Mouse (Mus musculus) large intestine, adult 2 months (tissue): ENCODE results near the gene Tnfsf14. TPM values are rescaled to one million over a fixed set of nuclear protein-coding genes. Genes with fewer than 3 reads are reported as not detected.

Source experiments
- DNase-seq: peaks from one replicate; pipeline ENCODE4 v3.0.0-alpha.2; 2012; ENCODE audit warnings: low read depth, low spot score
- WGBS: fragments of 180-500 bp; shearing (Covaris S2); methylation state at CpG from one replicate; pipeline ENCODE4 v1.1.7; 2018; 5-methylcytosine and 5-hydroxymethylcytosine counted together
- polyA plus RNA-seq: library from polyadenylated mRNA; depleted of rRNA; stranded (reverse); fragments of >200 nt; gene quantifications from 2 replicates; pipeline ENCODE4 v1.2.3, GENCODE M21; 2012; rRNA removed

Tnfsf14 gene
- polyA plus RNA-seq, 1 experiment = 0.92 TPM

DNA sequence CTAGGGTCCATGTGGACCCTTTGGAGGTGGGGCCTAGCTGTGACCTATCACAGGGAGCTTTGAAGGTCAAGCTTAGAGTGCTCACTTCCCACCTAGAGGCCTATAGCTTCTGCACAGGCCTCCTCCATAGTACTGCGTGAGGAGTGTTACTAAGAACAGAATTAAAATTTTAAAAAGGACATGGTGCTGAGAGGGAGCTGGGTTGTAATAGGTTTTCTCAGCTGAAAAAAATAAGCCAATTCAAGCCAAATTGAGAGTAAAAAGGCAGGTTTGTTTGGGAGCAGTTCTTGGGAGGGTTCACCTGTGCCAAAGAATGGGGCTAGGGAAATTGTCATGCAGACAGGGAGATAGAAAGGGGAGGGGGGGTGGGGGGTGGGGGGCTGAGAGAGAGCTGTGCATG lies 48.9 kb downstream of the Tnfsf14 start:
- WGBS = 85% methylated on average over 1 of the region's 1 CpGs
- no peak for DNase-seq

DNA sequence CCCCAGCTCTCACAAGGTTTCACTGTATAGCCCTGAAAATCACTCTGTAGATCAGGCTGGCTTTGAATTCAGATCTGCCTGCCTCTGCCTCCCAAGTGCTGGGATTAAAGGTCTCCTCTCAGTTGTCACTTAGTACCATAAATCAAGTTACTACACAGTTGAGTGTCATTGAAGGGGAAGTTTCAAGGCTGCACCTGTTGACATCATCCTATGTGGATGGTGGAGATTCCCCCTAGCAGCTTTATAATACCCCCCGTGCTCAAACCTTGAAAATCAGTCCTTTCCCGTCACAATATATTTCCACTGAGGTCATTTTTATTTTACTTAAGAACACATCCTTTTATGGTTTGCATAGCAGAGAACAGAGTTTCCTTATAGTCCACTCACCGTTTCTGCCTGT lies 50.3 kb downstream of the Tnfsf14 start:
- no peak for DNase-seq
- 37% methylated on average over 3 of the region's 3 CpGs for WGBS

- DNase-seq = no peak
- WGBS = 69% methylated on average over 3 of the region's 3 CpGs
Measured at GRCm38 (mm10) chr17:57139708-57140107, 54.3 kb downstream of the Tnfsf14 start.

Other genes with a start within 250 kb of the Tnfsf14 start
- gene Acer1, start 212.1 kb downstream of the Tnfsf14 start, polyA plus RNA-seq = 13.3 and 19.9 TPM in 2 replicates
- 124 and 128 TPM in 2 replicates for gene Clpp, start 203.9 kb downstream of the Tnfsf14 start, polyA plus RNA-seq
- gene Alkbh7, start 196.8 kb downstream of the Tnfsf14 start, polyA plus RNA-seq = 30.1 and 31.5 TPM in 2 replicates
- gene Pspn, start 194.2 kb downstream of the Tnfsf14 start, polyA plus RNA-seq = not detected in 2 replicates
- 37.4 and 43.8 TPM in 2 replicates for gene Gtf2f1, start 182.9 kb downstream of the Tnfsf14 start, polyA plus RNA-seq
- not detected in 2 replicates for gene Gm17949, start 182.7 kb downstream of the Tnfsf14 start, polyA plus RNA-seq
- gene Khsrp, start 162.7 kb downstream of the Tnfsf14 start, polyA plus RNA-seq = 45.6 and 60.9 TPM in 2 replicates
- not detected in 2 replicates for gene Slc25a41, start 152.5 kb downstream of the Tnfsf14 start, polyA plus RNA-seq
- gene Crb3, start 135.1 kb downstream of the Tnfsf14 start, polyA plus RNA-seq = 175 and 198 TPM in 2 replicates
- gene Slc25a23, start 134.3 kb downstream of the Tnfsf14 start, polyA plus RNA-seq = 16.5 TPM in 2 replicates
- 7.2 and 10.8 TPM in 2 replicates for gene Dennd1c, start 115.7 kb downstream of the Tnfsf14 start, polyA plus RNA-seq
- 3.2 and 4.2 TPM in 2 replicates for gene Tubb4a, start 106.4 kb downstream of the Tnfsf14 start, polyA plus RNA-seq
- 3.3 and 3.5 TPM in 2 replicates for gene Tnfsf9, start 88.9 kb downstream of the Tnfsf14 start, polyA plus RNA-seq
- 0.23 and 0.27 TPM in 2 replicates for gene Cd70, start 44.4 kb downstream of the Tnfsf14 start, polyA plus RNA-seq
- 72.7 and 75.6 TPM in 2 replicates for gene C3, start 34.0 kb upstream of the Tnfsf14 start, polyA plus RNA-seq
- gene Gpr108, start 54.3 kb upstream of the Tnfsf14 start, polyA plus RNA-seq = 43.2 and 58.0 TPM in 2 replicates
- 26.4 and 28.5 TPM in 2 replicates for gene Trip10, start 55.3 kb upstream of the Tnfsf14 start, polyA plus RNA-seq
- 8.8 and 9.4 TPM in 2 replicates for gene Vav1, start 84.9 kb upstream of the Tnfsf14 start, polyA plus RNA-seq
- 5.3 and 10.5 TPM in 2 replicates for gene Adgre1, start 164.5 kb upstream of the Tnfsf14 start, polyA plus RNA-seq